Mouse (Mus musculus): ENCODE measurements around the gene Dnlz. TPM values are rescaled to one million over a fixed set of nuclear protein-coding genes. Genes with fewer than 3 reads are reported as not detected.

Gene Dnlz
- polyA plus RNA-seq (2012; rRNA removed), result 6.2 and 6.5 TPM in 2 replicates

GRCm38 (mm10) chr2:26351358-26352290 lies at the start of gene Dnlz:
Gene Dnlz (minus strand): TSS chr2:26352110.
- H3K36me3 ChIP-seq (ENCODE audit: control insufficient read depth, insufficient read depth, low read length), result no peaks in the 10 kb centered on the region; the same call in 1 of the 2 replicates
- H3K4me1 ChIP-seq (ENCODE audit: control insufficient read depth, insufficient read depth, low read length), result peaks cover 14% of the 10 kb centered on the region
- H3K27me3 ChIP-seq (ENCODE audit: control insufficient read depth, insufficient read depth, low read length), result no peaks in the 10 kb centered on the region
- H3K4me3 ChIP-seq (ENCODE audit: control insufficient read depth, low read depth, low read length), result peak within 1 kb of the TSS; percentile 94
- peak within 1 kb of the TSS; percentile 79 for H3K27ac ChIP-seq (ENCODE audit: control insufficient read depth, insufficient read depth, low read depth, low read length)
- peak; percentile 50; the same call in 1 of the 2 replicates for TF ChIP-seq CTCF (IDR thresholded peaks at IDR 0.05; ENCODE audit: control insufficient read depth, insufficient read depth, insufficient replicate concordance, low read depth, low read length)
- TF ChIP-seq POLR2A (IDR thresholded peaks at IDR 0.05; ENCODE audit: control insufficient read depth, low read depth, low read length), result peak; percentile 51; the same call in 1 of the 2 replicates

GRCm38 (mm10) chr2:26401023-26401422 lies 49.1 kb upstream of the Dnlz start:
- TF ChIP-seq POLR2A (IDR thresholded peaks at IDR 0.05; ENCODE audit: control insufficient read depth, low read depth, low read length), result no peak
- TF ChIP-seq CTCF (IDR thresholded peaks at IDR 0.05; ENCODE audit: control insufficient read depth, insufficient read depth, insufficient replicate concordance, low read depth, low read length), result no peak
- Histone ChIP-seq H3K27me3 (ENCODE audit: control insufficient read depth, insufficient read depth, low read length) (no peaks in the 10 kb centered on the region), H3K4me1 (ENCODE audit: control insufficient read depth, insufficient read depth, low read length) (no peaks in the 10 kb centered on the region; the same call in 1 of the 2 replicates), H3K4me3 (ENCODE audit: control insufficient read depth, low read depth, low read length) (no peak overlapping the region), H3K27ac (ENCODE audit: control insufficient read depth, insufficient read depth, low read depth, low read length) (no peak overlapping the region), H3K36me3 (ENCODE audit: control insufficient read depth, insufficient read depth, low read length) (no peaks in the 10 kb centered on the region; the same call in 1 of the 2 replicates)

GRCm38 (mm10) chr2:26400296-26400695 lies 48.4 kb upstream of the Dnlz start:
- TF ChIP-seq POLR2A (IDR thresholded peaks at IDR 0.05; ENCODE audit: control insufficient read depth, low read depth, low read length) (no peak), CTCF (IDR thresholded peaks at IDR 0.05; ENCODE audit: control insufficient read depth, insufficient read depth, insufficient replicate concordance, low read depth, low read length) (no peak)
- no peaks in the 10 kb centered on the region for H3K27me3 ChIP-seq (ENCODE audit: control insufficient read depth, insufficient read depth, low read length)
- H3K4me3 ChIP-seq (ENCODE audit: control insufficient read depth, low read depth, low read length), result no peak overlapping the region
- no peaks in the 10 kb centered on the region; the same call in none of the 2 replicates for H3K36me3 ChIP-seq (ENCODE audit: control insufficient read depth, insufficient read depth, low read length)
- no peak overlapping the region for H3K27ac ChIP-seq (ENCODE audit: control insufficient read depth, insufficient read depth, low read depth, low read length)
- H3K4me1 ChIP-seq (ENCODE audit: control insufficient read depth, insufficient read depth, low read length), result no peaks in the 10 kb centered on the region; the same call in 1 of the 2 replicates

GRCm38 (mm10) chr2:26399647-26400046 lies 47.7 kb upstream of the Dnlz start:
- Histone ChIP-seq H3K4me1 (ENCODE audit: control insufficient read depth, insufficient read depth, low read length) (no peaks in the 10 kb centered on the region; the same call in 1 of the 2 replicates), H3K27ac (ENCODE audit: control insufficient read depth, insufficient read depth, low read depth, low read length) (no peak overlapping the region), H3K4me3 (ENCODE audit: control insufficient read depth, low read depth, low read length) (no peak overlapping the region), H3K27me3 (ENCODE audit: control insufficient read depth, insufficient read depth, low read length) (no peaks in the 10 kb centered on the region), H3K36me3 (ENCODE audit: control insufficient read depth, insufficient read depth, low read length) (no peaks in the 10 kb centered on the region; the same call in none of the 2 replicates)
- TF ChIP-seq POLR2A (IDR thresholded peaks at IDR 0.05; ENCODE audit: control insufficient read depth, low read depth, low read length) (peak; percentile 17; the same call in 1 of the 2 replicates), CTCF (IDR thresholded peaks at IDR 0.05; ENCODE audit: control insufficient read depth, insufficient read depth, insufficient replicate concordance, low read depth, low read length) (no peak)

GRCm38 (mm10) chr2:26398978-26399377 lies 47.1 kb upstream of the Dnlz start:
- Histone ChIP-seq H3K27ac (ENCODE audit: control insufficient read depth, insufficient read depth, low read depth, low read length) (no peak overlapping the region), H3K36me3 (ENCODE audit: control insufficient read depth, insufficient read depth, low read length) (no peaks in the 10 kb centered on the region; the same call in none of the 2 replicates), H3K4me3 (ENCODE audit: control insufficient read depth, low read depth, low read length) (no peak overlapping the region), H3K4me1 (ENCODE audit: control insufficient read depth, insufficient read depth, low read length) (no peaks in the 10 kb centered on the region; the same call in 1 of the 2 replicates), H3K27me3 (ENCODE audit: control insufficient read depth, insufficient read depth, low read length) (no peaks in the 10 kb centered on the region)
- TF ChIP-seq CTCF (IDR thresholded peaks at IDR 0.05; ENCODE audit: control insufficient read depth, insufficient read depth, insufficient replicate concordance, low read depth, low read length) (no peak), POLR2A (IDR thresholded peaks at IDR 0.05; ENCODE audit: control insufficient read depth, low read depth, low read length) (no peak)

GRCm38 (mm10) chr2:26391617-26392016 lies 39.7 kb upstream of the Dnlz start:
- H3K27me3 ChIP-seq (ENCODE audit: control insufficient read depth, insufficient read depth, low read length), result no peaks in the 10 kb centered on the region
- H3K4me1 ChIP-seq (ENCODE audit: control insufficient read depth, insufficient read depth, low read length), result peaks cover 6% of the 10 kb centered on the region
- no peak overlapping the region for H3K27ac ChIP-seq (ENCODE audit: control insufficient read depth, insufficient read depth, low read depth, low read length)
- TF ChIP-seq POLR2A (IDR thresholded peaks at IDR 0.05; ENCODE audit: control insufficient read depth, low read depth, low read length), result no peak
- H3K36me3 ChIP-seq (ENCODE audit: control insufficient read depth, insufficient read depth, low read length), result no peaks in the 10 kb centered on the region; the same call in none of the 2 replicates
- H3K4me3 ChIP-seq (ENCODE audit: control insufficient read depth, low read depth, low read length), result no peak overlapping the region; the same call in 1 of the 2 replicates

GRCm38 (mm10) chr2:26390954-26391353 lies 39.0 kb upstream of the Dnlz start:
- Histone ChIP-seq H3K27me3 (ENCODE audit: control insufficient read depth, insufficient read depth, low read length) (no peaks in the 10 kb centered on the region), H3K4me3 (ENCODE audit: control insufficient read depth, low read depth, low read length) (peak overlapping the region; percentile 48), H3K27ac (ENCODE audit: control insufficient read depth, insufficient read depth, low read depth, low read length) (no peak overlapping the region), H3K36me3 (ENCODE audit: control insufficient read depth, insufficient read depth, low read length) (no peaks in the 10 kb centered on the region; the same call in none of the 2 replicates), H3K4me1 (ENCODE audit: control insufficient read depth, insufficient read depth, low read length) (peaks cover 6% of the 10 kb centered on the region)
- TF ChIP-seq POLR2A (IDR thresholded peaks at IDR 0.05; ENCODE audit: control insufficient read depth, low read depth, low read length), result no peak
- no peak for TF ChIP-seq CTCF (IDR thresholded peaks at IDR 0.05; ENCODE audit: control insufficient read depth, insufficient read depth, insufficient replicate concordance, low read depth, low read length)
